In genomic region chr2:144269306-144269650, GRCm38 (mm10) we compare ENCODE assay signal across 7 mouse cellular contexts. TPM values are rescaled to one million over a fixed set of nuclear protein-coding genes. Genes with fewer than 3 reads are reported as not detected.
DNase-seq lines count a peak whose midpoint lies in the region; ATAC-seq and TF ChIP-seq lines count a peak whose summit lies in the region.

No protein-coding gene starts in this region.

- peak overlapping the region; percentile 76 for H3K4me2 ChIP-seq in neural tube, embryonic 11.5 days (ENCODE audit: low read depth)
- peak overlapping the region; percentile 85 for H3K4me2 ChIP-seq in embryonic facial prominence, embryonic 14.5 days (ENCODE audit: low read depth, low read length)
- peak overlapping the region; percentile 61 for H3K4me2 ChIP-seq in limb, embryonic 11.5 days (ENCODE audit: low read depth, severe bottlenecking)

- no peak for TF ChIP-seq POLR2A in small intestine, adult 2 months (IDR thresholded peaks at IDR 0.05; ENCODE audit: low read depth, low read length)

- WGBS in neural tube, embryonic 11.5 days: under 1% methylated on average over 11 of the region's 11 CpGs
- 1% methylated on average over 11 of the region's 11 CpGs for WGBS in embryonic facial prominence, embryonic 14.5 days
- under 1% methylated on average over 11 of the region's 11 CpGs for WGBS in limb, embryonic 11.5 days
- 1% methylated on average over 11 of the region's 11 CpGs for WGBS in small intestine, adult 2 months

- peak overlapping the region; percentile 92 for H3K4me3 ChIP-seq in neural tube, embryonic 11.5 days (ENCODE audit: low read depth, low read length)
- peak overlapping the region; percentile 96 for H3K4me3 ChIP-seq in embryonic facial prominence, embryonic 14.5 days (ENCODE audit: low read depth, low read length)
- peak overlapping the region; percentile 96 for H3K4me3 ChIP-seq in limb, embryonic 11.5 days (ENCODE audit: low read depth, low read length)
- peak overlapping the region; percentile 58 for H3K4me3 ChIP-seq in small intestine, adult 2 months (ENCODE audit: low read depth, low read length)

- DNase-seq in neural tube, embryonic 11.5 days (ENCODE audit: low spot score): no peak
- DNase-seq in neural tube, embryonic 10.5 days (ENCODE audit: extremely low spot score, low spot score): no peak
- DNase-seq in embryonic facial prominence, embryonic 14.5 days (ENCODE audit: low spot score): peak; percentile 38
- DNase-seq in limb, embryonic 11.5 days (ENCODE audit: low spot score): no peak
- DNase-seq in frontal cortex, postnatal 14 days (ENCODE audit: low spot score in 2 of 2): no peak
- no peak for DNase-seq in urinary bladder, postnatal 4 days (ENCODE audit: low spot score in 2 of 2)

- H3K9ac ChIP-seq in neural tube, embryonic 11.5 days (ENCODE audit: low read length): peak overlapping the region; percentile 98
- peak overlapping the region; percentile 99 for H3K9ac ChIP-seq in embryonic facial prominence, embryonic 14.5 days (ENCODE audit: low read depth, low read length)
- peak overlapping the region; percentile 99; the same call in 1 of the 2 replicates for H3K9ac ChIP-seq in limb, embryonic 11.5 days (ENCODE audit: low read length)

- H3K9me3 ChIP-seq in neural tube, embryonic 11.5 days (ENCODE audit: control insufficient read depth, low read length): no peaks in the 10 kb centered on the region
- H3K9me3 ChIP-seq in embryonic facial prominence, embryonic 14.5 days (ENCODE audit: control insufficient read depth, low read length): no peaks in the 10 kb centered on the region
- H3K9me3 ChIP-seq in limb, embryonic 11.5 days (ENCODE audit: control insufficient read depth, low read length): no peaks in the 10 kb centered on the region

- ATAC-seq in neural tube, embryonic 11.5 days (ENCODE audit: insufficient read depth, low FRiP score, low TSS enrichment): no peak
- no peak for ATAC-seq in embryonic facial prominence, embryonic 14.5 days (ENCODE audit: low read depth)
- ATAC-seq in limb, embryonic 11.5 days (ENCODE audit: insufficient number of reproducible peaks, low FRiP score, low TSS enrichment, low read depth): no peak

- H3K27ac ChIP-seq in neural tube, embryonic 11.5 days (ENCODE audit: low read depth, low read length): no peak overlapping the region
- H3K27ac ChIP-seq in embryonic facial prominence, embryonic 14.5 days (replicated peaks; ENCODE audit: low read depth, low read length): no peak overlapping the region
- no peak overlapping the region for H3K27ac ChIP-seq in limb, embryonic 11.5 days (replicated peaks; ENCODE audit: low read depth, low read length)
- 0 out of 2 replicates have a peak overlapping the region, but pooled peaks have one; percentile 56 for H3K27ac ChIP-seq in small intestine, adult 2 months (ENCODE audit: insufficient read depth, low read depth, low read length)

- H3K4me1 ChIP-seq in neural tube, embryonic 11.5 days (ENCODE audit: control insufficient read depth, insufficient read depth, low read length): peaks cover 11% of the 10 kb centered on the region; the same call in 1 of the 2 replicates
- H3K4me1 ChIP-seq in embryonic facial prominence, embryonic 14.5 days (ENCODE audit: control insufficient read depth, insufficient read depth, low read length): peaks cover 24% of the 10 kb centered on the region
- H3K4me1 ChIP-seq in limb, embryonic 11.5 days (ENCODE audit: control insufficient read depth, insufficient read depth, low read length): no peaks in the 10 kb centered on the region; the same call in 1 of the 2 replicates
- peaks cover 4% of the 10 kb centered on the region; the same call in 1 of the 2 replicates for H3K4me1 ChIP-seq in small intestine, adult 2 months (ENCODE audit: control insufficient read depth, insufficient read depth, insufficient read length, low read length)

- TF ChIP-seq CTCF in small intestine, adult 2 months (IDR thresholded peaks at IDR 0.05; ENCODE audit: extremely low read depth, insufficient read length, insufficient replicate concordance, low read depth, low read length): no peak

- H3K36me3 ChIP-seq in neural tube, embryonic 11.5 days (ENCODE audit: control insufficient read depth, insufficient read depth, low read length): no peaks in the 10 kb centered on the region
- H3K36me3 ChIP-seq in embryonic facial prominence, embryonic 14.5 days (ENCODE audit: control insufficient read depth, insufficient read depth, low read length): peaks cover 12% of the 10 kb centered on the region; the same call in 1 of the 2 replicates
- no peaks in the 10 kb centered on the region for H3K36me3 ChIP-seq in limb, embryonic 11.5 days (ENCODE audit: control insufficient read depth, insufficient read depth, low read length)
- H3K36me3 ChIP-seq in small intestine, adult 2 months (ENCODE audit: control insufficient read depth, insufficient read depth, low read length): no peaks in the 10 kb centered on the region

- H3K27me3 ChIP-seq in neural tube, embryonic 11.5 days (ENCODE audit: control insufficient read depth, insufficient read depth, low read length): no peaks in the 10 kb centered on the region
- H3K27me3 ChIP-seq in embryonic facial prominence, embryonic 14.5 days (replicated peaks; ENCODE audit: control insufficient read depth, insufficient read depth, low read length): no peaks in the 10 kb centered on the region
- H3K27me3 ChIP-seq in limb, embryonic 11.5 days (ENCODE audit: control insufficient read depth, insufficient read depth, low read length): no peaks in the 10 kb centered on the region
- H3K27me3 ChIP-seq in small intestine, adult 2 months (ENCODE audit: control insufficient read depth, insufficient read depth, low read length): no peaks in the 10 kb centered on the region

RNA-seq across cellular contexts. Expression of gene Mgme1, which starts 1.2 kb away (rescaled TPM):
- 16.8 and 17.0 TPM in 2 replicates for polyA plus RNA-seq in neural tube, embryonic 11.5 days (2014; fragmentation: Nextera tagmentation; extraction: Ambion mirVana)
- polyA plus RNA-seq in embryonic facial prominence, embryonic 14.5 days (2014; fragmentation: Nextera tagmentation; extraction: Ambion mirVana): 15.5 and 16.7 TPM in 2 replicates
- polyA plus RNA-seq in limb, embryonic 11.5 days (2014; fragmentation: Nextera tagmentation; extraction: Ambion mirVana): 21.6 and 22.6 TPM in 2 replicates
- polyA plus RNA-seq in small intestine, adult 2 months (2012; rRNA removed): 1.0 and 1.9 TPM in 2 replicates

RNA-seq across cellular contexts. Expression of gene Snx5, which starts 1.4 kb away (rescaled TPM):
- 94.0 and 106 TPM in 2 replicates for polyA plus RNA-seq in neural tube, embryonic 11.5 days (2014; fragmentation: Nextera tagmentation; extraction: Ambion mirVana)
- 111 and 120 TPM in 2 replicates for polyA plus RNA-seq in embryonic facial prominence, embryonic 14.5 days (2014; fragmentation: Nextera tagmentation; extraction: Ambion mirVana)
- polyA plus RNA-seq in limb, embryonic 11.5 days (2014; fragmentation: Nextera tagmentation; extraction: Ambion mirVana): 139 and 141 TPM in 2 replicates
- 17.5 and 36.0 TPM in 2 replicates for polyA plus RNA-seq in small intestine, adult 2 months (2012; rRNA removed)
